Mouse (Mus musculus) neutrophil, adult 5-6 weeks (primary cell): ENCODE data around the gene Mindy1. TPM values are rescaled to one million over a fixed set of nuclear protein-coding genes. Genes with fewer than 3 reads are reported as not detected.
"Not testable (repeated sequence)": the region's sequence is repeated elsewhere in the genome, so short reads cannot be mapped to it uniquely, and the experiment has no call there.

ENCODE experiments used
- ATAC-seq: fragments of 151-379, 151-347 bp; 2 replicates; pipeline ENCODE4 v1.8.0; 2017; ENCODE audit warnings: mild to moderate bottlenecking, moderate TSS enrichment; ENCODE audit not compliant: insufficient number of reproducible peaks, poor library complexity, low FRiP score, severe bottlenecking; ENCODE audit errors: extremely low read depth
- total RNA-seq: library from RNA; stranded (forward); fragments of 200-1000 nt; gene quantifications from 2 replicates; pipeline ENCODE4 v1.2.3, GENCODE M21; 2017

Gene Mindy1
- total RNA-seq, 1 experiment from 2014 or later, result 116 TPM

DNA sequence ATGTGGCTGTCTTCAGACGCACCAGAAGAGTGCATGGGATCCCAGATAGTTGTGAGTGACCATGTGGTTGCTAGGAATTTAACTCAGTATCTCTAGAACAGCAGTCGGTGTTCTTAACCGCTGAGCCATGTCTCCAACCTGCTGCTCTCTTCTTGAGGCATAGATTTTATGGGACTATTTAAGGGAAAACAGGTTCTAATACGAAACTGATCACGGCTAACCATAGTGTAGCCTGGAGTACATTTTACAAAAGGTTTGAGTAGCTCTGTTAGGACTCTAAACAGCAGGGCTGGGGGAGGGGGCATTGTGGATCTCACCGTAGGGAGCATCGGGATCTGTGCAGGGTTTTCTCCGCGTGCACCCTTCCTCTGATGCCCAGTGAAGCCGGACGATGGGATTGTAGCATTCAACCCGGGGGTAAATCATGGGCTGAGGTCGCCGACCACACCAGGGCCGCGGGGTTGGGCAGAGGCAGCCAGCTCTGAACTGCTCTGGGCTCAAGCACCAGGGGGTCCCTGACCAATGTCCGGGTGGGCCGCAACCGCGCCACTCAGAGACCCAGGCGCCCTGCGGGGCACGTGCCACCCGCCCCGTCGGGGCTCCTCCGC lies 33.4 kb downstream of the Mindy1 start, which contains the start of gene Cers2:
Cers2 (plus strand) TSS at position 306 of the 608 bp plus-strand sequence.
- ATAC-seq, result no peak

DNA sequence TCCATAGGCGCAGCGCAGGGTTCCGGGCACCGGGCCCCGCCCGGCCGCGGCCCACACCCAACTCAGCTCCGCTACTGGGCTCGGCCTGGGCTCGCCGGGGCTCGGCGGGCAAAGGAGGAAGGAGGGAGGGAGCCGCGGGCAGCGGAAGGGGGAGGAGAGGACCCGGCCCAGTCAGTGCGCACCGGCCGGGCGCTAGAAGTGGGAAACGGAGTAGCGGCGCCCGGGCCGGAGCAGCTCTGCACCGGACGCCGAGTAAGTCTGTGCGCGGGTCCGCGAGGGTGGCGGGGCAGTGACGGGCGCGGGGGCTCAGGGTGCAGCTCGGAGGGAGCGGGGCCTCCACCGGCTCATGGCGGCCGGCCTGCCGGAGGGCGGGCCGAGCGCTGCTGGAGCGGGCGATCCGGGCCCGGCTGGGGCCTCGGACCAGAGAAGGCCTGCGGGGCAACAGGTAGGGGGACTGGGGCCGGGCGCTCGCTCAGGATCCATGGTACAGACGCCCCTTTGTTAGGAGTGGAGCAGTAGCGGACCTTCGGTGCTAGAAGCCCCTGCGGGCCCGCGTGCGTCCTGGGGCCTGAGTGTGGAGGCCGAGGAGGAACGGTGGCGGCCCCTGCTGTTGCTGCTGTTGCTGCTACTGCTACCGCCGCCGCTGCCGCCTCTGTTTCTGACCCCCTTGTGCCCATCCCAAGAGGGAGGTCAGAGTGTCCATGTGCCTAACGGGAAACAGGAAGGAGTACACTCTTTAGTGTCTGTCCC lies 34.1 kb downstream of the Mindy1 start:
- ATAC-seq, result peak; percentile 75

DNA sequence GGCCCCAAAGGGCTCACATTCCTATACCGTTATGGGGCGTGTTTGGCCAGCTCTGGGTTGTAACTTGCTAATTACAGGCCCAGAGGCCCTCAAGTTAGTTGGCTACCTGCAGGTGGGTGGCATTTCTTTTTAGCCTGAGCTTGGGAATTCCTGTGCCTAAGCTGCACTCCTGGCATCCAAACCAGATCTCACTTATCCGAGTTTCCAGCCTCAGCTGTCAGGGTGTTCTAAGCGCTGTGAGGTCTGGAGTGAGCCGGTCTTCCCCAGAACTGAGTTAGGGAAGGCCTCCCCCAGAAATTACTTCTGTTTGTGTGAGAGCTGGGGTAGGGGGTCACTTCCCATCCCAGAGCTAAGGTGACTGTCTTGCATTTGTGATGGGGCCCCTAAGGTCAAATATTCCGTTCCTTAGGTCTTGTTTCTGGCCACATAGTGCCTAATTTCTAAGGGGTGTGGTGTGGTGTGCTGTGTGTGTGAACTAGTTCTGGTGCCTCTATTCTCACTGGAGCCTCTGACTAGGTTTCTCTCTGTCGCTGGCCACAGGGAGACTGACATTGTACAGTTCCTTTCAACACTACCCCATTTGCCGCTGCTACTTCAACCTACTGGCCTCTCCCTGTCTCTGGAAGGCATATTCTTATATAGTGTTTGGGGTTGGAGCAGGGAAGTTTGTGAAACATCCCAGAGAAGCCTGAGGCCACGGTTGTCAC lies 34.9 kb downstream of the Mindy1 start:
- ATAC-seq, result no peak

DNA sequence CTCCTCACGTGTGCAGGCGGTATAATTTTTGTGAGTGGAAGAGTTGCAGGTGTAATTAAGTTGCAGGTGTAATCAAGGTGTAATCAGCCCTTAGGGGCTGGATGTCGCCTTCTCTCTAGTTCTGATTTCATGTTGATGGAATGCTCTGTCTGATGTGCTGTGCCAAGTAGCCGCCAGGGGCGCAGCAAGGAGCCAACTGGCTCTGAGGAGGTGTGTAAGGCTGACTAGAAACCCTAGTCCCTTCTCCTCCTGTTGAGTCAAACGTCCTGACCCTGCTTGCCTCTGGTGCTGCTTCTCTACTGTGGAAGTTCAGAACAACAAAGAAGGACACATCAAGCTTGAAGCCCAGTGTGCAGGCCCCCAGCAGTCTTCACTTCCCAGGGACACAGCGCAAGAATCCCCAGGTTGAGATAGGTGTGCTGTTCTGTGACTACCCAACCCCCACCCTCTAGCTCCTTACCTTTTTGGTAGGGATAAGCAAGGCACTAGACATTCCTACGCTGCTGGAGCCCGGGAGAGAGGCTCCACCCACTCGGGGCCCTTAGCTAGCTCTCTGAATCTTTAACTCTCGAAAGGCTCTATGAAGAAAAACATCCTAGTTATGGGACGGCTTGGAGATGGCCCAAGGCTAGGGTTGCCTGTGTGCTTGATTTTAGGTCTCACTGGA lies 36.4 kb downstream of the Mindy1 start:
- peak; percentile 39 for ATAC-seq

DNA sequence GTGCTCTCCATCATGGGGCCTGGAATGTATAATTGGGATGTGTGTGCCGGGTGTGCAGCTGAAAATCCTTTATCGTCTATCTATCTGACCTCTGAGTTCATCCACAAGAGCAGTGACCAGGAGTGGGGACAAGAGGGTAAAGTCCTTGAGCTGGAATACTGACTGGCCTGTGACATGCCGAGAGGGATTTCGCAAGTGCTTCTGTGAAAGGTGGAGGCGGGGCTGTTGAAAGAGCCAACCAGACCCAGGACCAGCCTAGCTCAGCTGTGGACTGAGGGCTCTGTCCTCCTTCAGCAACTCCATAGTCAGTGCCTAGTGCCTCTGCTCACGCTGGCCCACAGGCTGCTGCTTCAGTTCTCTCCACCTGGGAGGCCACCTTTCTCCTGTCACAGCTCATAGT lies 37.4 kb downstream of the Mindy1 start:
- ATAC-seq, result 0 out of 2 replicates have a peak, but pooled peaks have one; percentile 18

DNA sequence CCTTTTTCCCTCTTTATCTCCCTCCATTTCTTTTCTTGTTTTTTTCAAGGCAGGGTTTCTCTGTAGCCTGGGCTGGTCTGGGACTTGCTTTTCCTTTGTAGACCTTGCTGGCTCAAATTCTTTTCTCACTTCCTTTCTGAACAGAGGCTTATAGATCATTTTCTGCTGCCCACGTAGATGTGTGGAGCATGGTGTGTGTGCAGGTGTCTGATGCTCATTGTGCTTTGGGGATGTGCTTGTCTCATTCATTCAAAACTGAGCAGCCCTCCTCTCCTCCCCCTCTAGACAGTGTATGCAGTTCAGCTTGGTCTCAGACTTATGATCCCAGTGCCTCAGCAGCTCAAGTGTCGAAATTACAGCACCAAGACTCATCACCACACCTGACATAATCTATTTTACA lies 38.0 kb downstream of the Mindy1 start:
- no peak for ATAC-seq

DNA sequence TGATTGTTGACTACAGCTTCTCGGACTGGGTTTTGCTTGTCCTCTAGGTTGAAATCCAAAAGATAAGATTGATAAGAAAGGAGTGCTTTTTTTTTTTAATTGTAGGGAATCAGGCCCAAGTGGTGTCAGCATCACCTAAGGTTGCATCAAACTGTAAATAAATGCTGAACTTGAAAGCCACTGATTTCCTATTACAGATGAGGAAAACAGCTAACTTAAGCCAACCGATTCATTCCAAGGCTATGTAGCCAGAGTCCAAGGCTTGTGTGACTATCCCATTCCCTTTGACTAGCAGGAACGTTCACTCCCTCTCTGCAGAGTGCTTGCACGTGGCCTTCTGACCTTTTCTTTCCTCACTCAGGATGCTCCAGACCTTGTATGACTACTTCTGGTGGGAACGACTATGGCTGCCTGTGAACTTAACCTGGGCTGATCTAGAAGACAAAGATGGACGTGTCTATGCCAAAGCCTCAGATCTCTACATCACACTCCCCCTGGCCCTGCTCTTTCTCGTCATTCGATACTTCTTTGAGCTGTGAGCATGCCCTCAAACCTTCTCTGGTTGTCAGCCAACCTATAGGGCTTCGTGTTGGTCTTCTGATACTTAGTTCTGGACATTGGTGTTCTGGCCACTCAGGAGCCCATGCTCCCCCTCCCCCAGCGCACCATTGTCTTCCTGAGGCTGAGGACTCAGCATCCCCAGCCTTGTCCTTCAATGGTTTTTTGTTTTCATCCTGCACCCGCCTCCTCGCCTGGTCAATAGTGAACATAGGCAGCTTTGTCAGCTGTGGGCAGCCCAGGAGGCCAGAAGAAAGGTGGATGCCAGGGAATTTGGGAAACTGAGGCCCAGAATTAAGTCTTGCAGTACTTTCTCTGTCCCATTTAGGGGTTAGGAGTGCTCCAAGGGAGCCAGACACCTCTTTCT lies 38.8 kb downstream of the Mindy1 start:
- ATAC-seq, result no peak

DNA sequence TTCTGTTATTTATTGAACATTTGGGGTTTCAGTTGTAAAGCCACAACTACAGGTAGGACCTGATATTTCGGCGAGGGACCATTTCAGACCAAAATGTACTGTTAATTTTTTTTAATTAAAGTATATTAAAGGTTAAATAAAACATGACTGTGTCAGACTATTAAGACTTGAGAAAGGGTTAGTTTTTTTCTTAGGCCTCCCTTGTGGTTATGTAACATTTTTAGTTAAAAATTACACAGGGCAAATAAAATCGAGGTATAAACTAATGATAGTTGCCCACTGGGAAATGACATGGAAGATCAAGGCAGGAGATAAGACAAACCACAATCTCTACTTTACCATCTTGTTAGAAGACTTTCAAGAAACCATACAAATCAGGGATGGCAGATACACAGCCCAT lies 42.3 kb downstream of the Mindy1 start:
- ATAC-seq, result no peak

DNA sequence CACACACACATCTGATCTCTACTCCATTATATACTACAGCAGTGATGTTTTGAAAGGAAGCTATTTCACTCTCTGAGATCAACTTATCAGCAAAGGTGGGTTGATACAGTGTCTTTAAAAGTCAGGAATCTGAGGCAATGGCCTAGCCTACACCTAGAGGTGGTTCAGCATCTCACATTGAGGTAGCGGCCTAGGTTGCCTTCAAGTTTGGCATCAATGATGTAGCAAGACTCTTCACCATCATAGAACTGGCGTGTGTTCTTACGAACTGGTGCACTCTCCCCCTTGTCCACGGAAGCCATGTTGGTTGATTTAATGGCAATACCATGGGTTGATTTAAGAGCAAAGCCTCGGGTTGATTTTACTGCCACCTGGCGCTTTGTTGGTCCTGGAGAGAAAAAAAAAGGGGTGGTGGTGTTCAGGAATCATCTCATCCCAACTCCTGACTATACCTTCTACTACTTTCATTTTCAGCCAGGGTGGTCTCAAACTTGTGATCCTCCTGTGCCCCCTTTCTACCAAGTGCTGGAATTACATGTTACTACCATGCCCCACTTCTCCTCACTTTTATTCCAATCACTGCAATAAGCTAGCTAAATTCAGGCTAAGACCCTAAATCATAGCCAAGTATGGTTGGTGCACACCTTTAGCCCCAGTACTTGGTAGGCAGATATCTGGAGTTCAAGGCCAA lies 43.5 kb downstream of the Mindy1 start:
- no peak for ATAC-seq

DNA sequence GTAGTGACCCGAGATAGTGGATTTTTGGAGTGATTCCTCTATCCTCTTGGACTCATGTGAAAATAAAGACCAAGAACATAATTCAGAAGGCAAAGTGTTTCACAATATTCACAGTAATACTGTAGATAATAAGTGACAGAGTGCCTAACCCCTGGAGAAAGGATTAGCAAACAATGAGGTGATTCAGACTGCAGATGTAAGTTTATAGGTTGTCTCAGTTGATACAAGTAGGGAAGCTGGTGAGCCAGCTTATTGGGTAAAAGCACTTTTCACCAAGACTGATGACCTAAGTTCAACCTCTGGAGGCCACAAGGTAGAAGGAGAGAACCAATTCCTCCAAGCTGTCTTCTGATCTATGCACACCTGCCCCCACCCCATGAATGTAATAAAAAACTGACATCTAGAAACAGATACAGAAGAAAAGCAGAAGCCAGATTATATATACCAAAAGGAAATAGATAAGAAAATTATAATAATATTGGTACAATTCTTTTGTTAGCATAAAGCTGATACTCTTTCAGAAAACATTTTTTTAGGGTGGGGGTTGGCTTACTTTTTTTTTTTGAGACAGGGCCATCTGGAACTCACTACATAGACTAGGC lies 47.8 kb downstream of the Mindy1 start:
- no peak for ATAC-seq

DNA sequence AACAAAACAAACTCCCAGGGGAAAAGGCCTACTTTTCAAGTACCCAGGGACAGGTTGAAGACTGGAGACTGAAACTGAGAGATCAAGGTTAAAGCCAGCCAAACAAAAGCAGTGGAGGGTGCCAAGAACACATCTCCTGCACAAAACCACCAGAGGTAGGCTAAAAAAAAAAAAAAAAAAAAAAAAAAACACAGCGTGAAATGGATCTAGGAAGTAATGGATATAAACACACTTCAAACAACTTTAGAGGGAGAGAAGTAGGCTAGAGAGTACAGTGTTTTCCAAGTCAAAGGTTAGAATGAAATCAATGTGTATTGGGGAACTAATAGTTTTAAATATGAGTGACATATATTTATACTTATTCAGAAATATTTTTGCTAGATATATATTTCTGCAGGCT lies 50.4 kb downstream of the Mindy1 start:
- ATAC-seq, result no peak

DNA sequence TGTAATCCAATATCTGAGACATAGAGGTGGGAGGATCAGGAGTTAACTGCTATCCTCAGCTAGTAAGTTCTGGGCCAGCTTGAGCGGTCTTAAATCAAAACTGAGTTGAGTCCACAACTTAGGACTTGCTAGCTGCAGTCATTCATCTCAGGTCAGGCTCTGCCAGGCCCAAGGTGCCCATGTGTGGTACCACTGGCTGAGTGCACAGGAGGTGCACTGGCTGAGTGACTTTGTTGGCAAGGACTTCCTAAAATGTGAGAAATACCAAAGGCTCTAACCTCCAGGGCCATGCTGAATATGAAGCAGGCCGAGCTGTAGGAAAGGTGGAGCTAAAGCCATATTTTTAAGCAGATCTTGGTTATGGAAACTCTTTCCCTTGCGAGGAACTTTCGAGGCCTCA lies 56.2 kb downstream of the Mindy1 start:
- no peak for ATAC-seq

DNA sequence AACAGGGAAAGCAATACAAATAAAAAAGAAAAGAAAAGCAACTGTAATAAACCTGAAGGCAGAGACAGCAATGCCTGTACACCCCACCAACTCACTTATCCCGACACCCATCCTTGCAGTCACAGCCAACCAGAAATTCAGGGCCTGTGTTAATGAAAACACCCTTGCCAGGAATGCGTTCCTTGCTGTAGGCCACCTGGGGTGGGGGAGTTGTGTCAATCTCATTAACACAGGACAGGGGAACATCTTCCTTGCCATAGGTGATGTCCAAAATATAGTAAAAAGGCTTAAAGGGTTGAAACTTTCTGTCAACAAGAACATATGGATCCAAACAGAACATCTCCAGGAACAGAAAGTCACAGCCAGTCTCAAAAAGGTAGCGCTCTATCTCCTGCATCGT lies 57.1 kb downstream of the Mindy1 start:
- ATAC-seq, result no peak

DNA sequence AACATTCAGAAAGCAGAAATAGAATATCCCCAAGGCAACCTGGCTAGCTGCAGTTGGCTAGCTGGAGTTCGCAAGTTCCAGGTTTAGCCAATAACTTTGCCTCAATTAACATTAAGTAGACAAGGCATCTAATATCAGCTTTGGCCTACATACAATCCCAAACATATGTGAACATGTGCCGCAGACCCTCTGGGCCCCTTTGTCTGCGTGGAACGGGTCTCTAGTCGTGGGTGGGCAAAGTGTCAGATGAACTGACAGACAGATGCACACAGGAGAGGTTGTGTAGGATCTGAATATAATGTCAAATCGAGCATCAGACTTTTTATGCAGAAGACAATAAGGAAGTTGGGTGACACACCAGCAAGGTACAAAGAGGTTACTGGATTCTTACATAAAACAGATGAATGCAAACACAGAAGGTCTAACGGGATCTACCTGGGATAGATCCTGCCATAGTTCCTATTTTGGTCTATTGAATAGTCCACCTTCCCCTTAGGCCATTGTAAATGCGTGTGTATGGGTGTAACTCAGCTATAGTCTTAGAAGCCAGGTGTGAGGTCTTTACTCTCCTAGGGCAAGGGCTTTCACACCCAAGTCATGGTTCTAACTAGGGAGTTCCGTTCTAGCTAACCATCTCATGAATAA lies 62.3 kb downstream of the Mindy1 start:
- not testable (repeated sequence) for ATAC-seq
